Mouse (Mus musculus) A20 (cell line): ENCODE measurements at regions not wholly inside any gene's neighbourhood (a gene's known extent, or its start where the extent isn't known, plus 50 kb on each side); places are given as distances from the start of the nearest gene placed in this dataset.

ENCODE experiments used
- DNase-seq: peaks from one replicate; pipeline ENCODE4 v3.0.0-alpha.2; 2011; ENCODE audit warnings: low read depth, low spot score

GRCm38 (mm10) chr11:34153749-34154525 is 54.0 kb downstream of the Foxi1 start:
- DNase-seq: no peak

GRCm38 (mm10) chr11:34149370-34149976 is 51.1 kb upstream of the 4930469K13Rik start:
- peak; percentile 71 for DNase-seq
